Mouse (Mus musculus): ENCODE results near the gene Glg1. TPM values are rescaled to one million over a fixed set of nuclear protein-coding genes. Genes with fewer than 3 reads are reported as not detected.
"Not testable (repeated sequence)": the region's sequence is repeated elsewhere in the genome, so short reads cannot be mapped to it uniquely, and the experiment has no call there.

Glg1 gene
- polyA plus RNA-seq, 1 experiment from 2014 or later = 91.1 TPM

- H3K4me3 ChIP-seq (replicated peaks; ENCODE audit: low read depth, low read length) = no peak overlapping the region
- no peak for DNase-seq
- no peaks in the 10 kb centered on the region for H3K9me3 ChIP-seq (ENCODE audit: control insufficient read depth, low read length)
- H3K4me2 ChIP-seq (ENCODE audit: low read length) = 0 out of 2 replicates have a peak overlapping the region, but pooled peaks have one; percentile 4
- H3K36me3 ChIP-seq (ENCODE audit: control insufficient read depth, insufficient read depth, low read length) = peaks cover 33% of the 10 kb centered on the region
- no peaks in the 10 kb centered on the region for H3K27me3 ChIP-seq (ENCODE audit: control insufficient read depth, insufficient read depth, low read length)
- H3K9ac ChIP-seq (replicated peaks; ENCODE audit: low read length) = no peak overlapping the region
- no peak for ATAC-seq (ENCODE audit: low FRiP score, low TSS enrichment)
- H3K27ac ChIP-seq (replicated peaks; ENCODE audit: low read depth, low read length) = no peak overlapping the region
- H3K4me1 ChIP-seq (ENCODE audit: control insufficient read depth, insufficient read depth, low read length) = peaks cover 10% of the 10 kb centered on the region; the same call in 1 of the 2 replicates
- 89% methylated on average over 1 of the region's 1 CpGs for WGBS
Observed at GRCm38 (mm10) chr8:111298011-111298410, 39.0 kb upstream of the Glg1 start.

- Histone ChIP-seq H3K27ac (replicated peaks; ENCODE audit: low read depth, low read length) (no peak overlapping the region), H3K9me3 (ENCODE audit: control insufficient read depth, low read length) (no peaks in the 10 kb centered on the region), H3K4me1 (ENCODE audit: control insufficient read depth, insufficient read depth, low read length) (no peaks in the 10 kb centered on the region), H3K36me3 (ENCODE audit: control insufficient read depth, insufficient read depth, low read length) (peaks cover 80% of the 10 kb centered on the region), H3K4me2 (ENCODE audit: low read length) (no peak overlapping the region), H3K4me3 (replicated peaks; ENCODE audit: low read depth, low read length) (no peak overlapping the region), H3K9ac (replicated peaks; ENCODE audit: low read length) (no peak overlapping the region), H3K27me3 (ENCODE audit: control insufficient read depth, insufficient read depth, low read length) (no peaks in the 10 kb centered on the region)
- WGBS = 97% methylated on average over 7 of the region's 7 CpGs
- ATAC-seq (ENCODE audit: low FRiP score, low TSS enrichment) (no peak), DNase-seq (no peak)
Observed at GRCm38 (mm10) chr8:111291733-111292132, 32.7 kb upstream of the Glg1 start.

GRCm38 (mm10) chr8:111290586-111290985 lies 31.6 kb upstream of the Glg1 start:
- ATAC-seq (ENCODE audit: low FRiP score, low TSS enrichment) (no peak), DNase-seq (no peak)
- WGBS = 96% methylated on average over 7 of the region's 7 CpGs
- H3K9me3 ChIP-seq (ENCODE audit: control insufficient read depth, low read length) = no peaks in the 10 kb centered on the region
- H3K4me1 ChIP-seq (ENCODE audit: control insufficient read depth, insufficient read depth, low read length) = no peaks in the 10 kb centered on the region
- no peak overlapping the region for H3K9ac ChIP-seq (replicated peaks; ENCODE audit: low read length)
- H3K27me3 ChIP-seq (ENCODE audit: control insufficient read depth, insufficient read depth, low read length) = no peaks in the 10 kb centered on the region
- no peak overlapping the region for H3K27ac ChIP-seq (replicated peaks; ENCODE audit: low read depth, low read length)
- H3K36me3 ChIP-seq (ENCODE audit: control insufficient read depth, insufficient read depth, low read length) = peaks cover 83% of the 10 kb centered on the region
- H3K4me3 ChIP-seq (replicated peaks; ENCODE audit: low read depth, low read length) = no peak overlapping the region
- H3K4me2 ChIP-seq (ENCODE audit: low read length) = no peak overlapping the region

- Histone ChIP-seq H3K27me3 (ENCODE audit: control insufficient read depth, insufficient read depth, low read length) (no peaks in the 10 kb centered on the region), H3K27ac (replicated peaks; ENCODE audit: low read depth, low read length) (no peak overlapping the region), H3K9ac (replicated peaks; ENCODE audit: low read length) (no peak overlapping the region), H3K4me2 (ENCODE audit: low read length) (no peak overlapping the region), H3K4me1 (ENCODE audit: control insufficient read depth, insufficient read depth, low read length) (no peaks in the 10 kb centered on the region), H3K9me3 (ENCODE audit: control insufficient read depth, low read length) (no peaks in the 10 kb centered on the region), H3K4me3 (replicated peaks; ENCODE audit: low read depth, low read length) (no peak overlapping the region), H3K36me3 (ENCODE audit: control insufficient read depth, insufficient read depth, low read length) (peaks cover 81% of the 10 kb centered on the region)
- ATAC-seq (ENCODE audit: low FRiP score, low TSS enrichment) (no peak), DNase-seq (no peak)
- WGBS = 97% methylated on average over 4 of the region's 4 CpGs
Observed at GRCm38 (mm10) chr8:111285603-111286002, 26.6 kb upstream of the Glg1 start.

DNA sequence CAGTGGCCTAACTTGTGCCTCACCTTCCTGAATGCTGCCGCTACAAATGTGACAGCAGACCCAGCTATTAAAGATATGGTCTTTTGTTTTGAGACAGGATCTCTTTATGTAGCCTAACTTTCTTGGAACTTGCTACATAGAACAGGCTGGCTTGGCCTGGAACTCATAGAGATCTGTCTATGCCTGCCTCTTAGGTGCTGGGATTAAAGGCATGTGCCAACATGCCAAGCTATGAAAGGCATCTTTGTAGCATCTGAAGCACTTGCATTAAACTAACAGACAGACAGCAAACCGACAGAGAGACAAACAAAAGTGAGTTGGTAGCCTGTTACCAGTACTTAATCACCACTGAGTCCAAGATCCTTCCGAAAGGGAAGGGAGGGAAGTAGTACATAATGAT lies 23.1 kb upstream of the Glg1 start:
- Histone ChIP-seq H3K27ac (replicated peaks; ENCODE audit: low read depth, low read length) (no peak overlapping the region), H3K27me3 (ENCODE audit: control insufficient read depth, insufficient read depth, low read length) (no peaks in the 10 kb centered on the region), H3K4me1 (ENCODE audit: control insufficient read depth, insufficient read depth, low read length) (no peaks in the 10 kb centered on the region), H3K9me3 (ENCODE audit: control insufficient read depth, low read length) (no peaks in the 10 kb centered on the region), H3K9ac (replicated peaks; ENCODE audit: low read length) (no peak overlapping the region), H3K36me3 (ENCODE audit: control insufficient read depth, insufficient read depth, low read length) (peaks cover 84% of the 10 kb centered on the region), H3K4me3 (replicated peaks; ENCODE audit: low read depth, low read length) (no peak overlapping the region), H3K4me2 (ENCODE audit: low read length) (no peak overlapping the region)
- ATAC-seq (ENCODE audit: low FRiP score, low TSS enrichment) = no peak
- WGBS = 97% methylated on average over 3 of the region's 3 CpGs
- DNase-seq = no peak

- Histone ChIP-seq H3K9me3 (ENCODE audit: control insufficient read depth, low read length) (no peaks in the 10 kb centered on the region), H3K9ac (replicated peaks; ENCODE audit: low read length) (no peak overlapping the region), H3K27ac (replicated peaks; ENCODE audit: low read depth, low read length) (no peak overlapping the region), H3K27me3 (ENCODE audit: control insufficient read depth, insufficient read depth, low read length) (no peaks in the 10 kb centered on the region), H3K36me3 (ENCODE audit: control insufficient read depth, insufficient read depth, low read length) (peaks cover 10% of the 10 kb centered on the region), H3K4me3 (replicated peaks; ENCODE audit: low read depth, low read length) (no peak overlapping the region), H3K4me1 (ENCODE audit: control insufficient read depth, insufficient read depth, low read length) (no peaks in the 10 kb centered on the region), H3K4me2 (ENCODE audit: low read length) (no peak overlapping the region)
- DNase-seq (no peak), ATAC-seq (ENCODE audit: low FRiP score, low TSS enrichment) (no peak)
- 84% methylated on average over 2 of the region's 2 CpGs for WGBS
Observed at GRCm38 (mm10) chr8:111268277-111268676, 9.3 kb upstream of the Glg1 start.

DNA sequence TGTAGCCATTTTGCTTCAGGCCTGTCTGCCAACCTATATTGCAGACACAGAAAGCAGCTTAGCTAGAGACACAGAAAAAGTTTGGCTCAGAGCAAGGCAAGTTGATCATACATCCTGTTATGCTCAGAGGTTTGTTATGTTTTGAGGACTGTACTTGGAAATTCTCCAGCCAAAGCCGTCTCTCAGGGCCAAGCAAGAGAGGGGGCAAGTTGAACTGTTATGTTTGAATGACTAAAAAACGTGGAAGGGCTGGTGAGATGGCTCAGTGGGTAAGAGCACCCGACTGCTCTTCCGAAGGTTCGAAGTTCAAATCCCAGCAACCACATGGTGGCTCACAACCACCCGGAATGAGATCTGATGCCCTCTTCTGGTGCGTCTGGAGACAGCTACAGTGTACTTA lies 7.1 kb upstream of the Glg1 start:
- not testable (repeated sequence) for ATAC-seq (ENCODE audit: low FRiP score, low TSS enrichment); H3K36me3 ChIP-seq (ENCODE audit: control insufficient read depth, insufficient read depth, low read length); H3K4me3 ChIP-seq (replicated peaks; ENCODE audit: low read depth, low read length); DNase-seq; H3K9ac ChIP-seq (replicated peaks; ENCODE audit: low read length); H3K27me3 ChIP-seq (ENCODE audit: control insufficient read depth, insufficient read depth, low read length); H3K4me1 ChIP-seq (ENCODE audit: control insufficient read depth, insufficient read depth, low read length); H3K27ac ChIP-seq (replicated peaks; ENCODE audit: low read depth, low read length); H3K4me2 ChIP-seq (ENCODE audit: low read length); H3K9me3 ChIP-seq (ENCODE audit: control insufficient read depth, low read length)
- 80% methylated on average over 7 of the region's 7 CpGs for WGBS

DNA sequence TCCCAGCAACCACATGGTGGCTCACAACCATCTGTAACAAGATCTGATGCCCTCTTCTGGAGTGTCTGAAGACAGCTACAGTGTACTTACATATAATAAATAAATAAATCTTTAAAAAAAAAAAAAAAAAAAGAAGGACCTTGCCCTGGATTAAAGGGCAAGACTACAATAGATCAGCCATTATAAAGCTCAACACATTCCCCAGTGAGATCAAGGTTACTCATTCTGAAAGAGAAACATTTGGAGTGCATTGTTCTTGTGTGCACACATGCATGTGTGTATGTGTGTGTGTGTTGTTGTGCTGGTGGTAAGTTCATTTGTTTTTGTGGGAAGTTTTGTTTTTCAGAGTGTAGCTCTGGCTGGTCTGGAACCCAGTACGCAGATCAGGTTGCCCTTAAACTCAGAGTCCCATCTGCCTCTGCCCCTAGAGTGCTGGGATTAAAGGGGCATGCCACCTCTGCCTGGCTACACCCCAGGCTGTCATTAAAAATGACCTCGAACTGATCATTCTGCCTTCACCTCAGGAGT lies 5.7 kb upstream of the Glg1 start:
- Histone ChIP-seq H3K27me3 (ENCODE audit: control insufficient read depth, insufficient read depth, low read length) (no peaks in the 10 kb centered on the region), H3K36me3 (ENCODE audit: control insufficient read depth, insufficient read depth, low read length) (no peaks in the 10 kb centered on the region), H3K4me2 (ENCODE audit: low read length) (no peak overlapping the region), H3K9ac (replicated peaks; ENCODE audit: low read length) (no peak overlapping the region), H3K4me3 (replicated peaks; ENCODE audit: low read depth, low read length) (no peak overlapping the region), H3K9me3 (ENCODE audit: control insufficient read depth, low read length) (no peaks in the 10 kb centered on the region), H3K27ac (replicated peaks; ENCODE audit: low read depth, low read length) (no peak overlapping the region), H3K4me1 (ENCODE audit: control insufficient read depth, insufficient read depth, low read length) (no peaks in the 10 kb centered on the region)
- WGBS = 90% methylated on average over 2 of the region's 2 CpGs
- no peak for ATAC-seq (ENCODE audit: low FRiP score, low TSS enrichment)
- no peak for DNase-seq

- no peaks in the 10 kb centered on the region for H3K9me3 ChIP-seq (ENCODE audit: control insufficient read depth, low read length)
- no peaks in the 10 kb centered on the region for H3K27me3 ChIP-seq (ENCODE audit: control insufficient read depth, insufficient read depth, low read length)
- WGBS = 89% methylated on average over 4 of the region's 4 CpGs
- DNase-seq (no peak), ATAC-seq (ENCODE audit: low FRiP score, low TSS enrichment) (no peak)
- no peak overlapping the region for H3K4me3 ChIP-seq (replicated peaks; ENCODE audit: low read depth, low read length)
- peaks cover 8% of the 10 kb centered on the region for H3K4me1 ChIP-seq (ENCODE audit: control insufficient read depth, insufficient read depth, low read length)
- H3K36me3 ChIP-seq (ENCODE audit: control insufficient read depth, insufficient read depth, low read length) = no peaks in the 10 kb centered on the region
- H3K4me2 ChIP-seq (ENCODE audit: low read length) = no peak overlapping the region
- no peak overlapping the region for H3K9ac ChIP-seq (replicated peaks; ENCODE audit: low read length)
- H3K27ac ChIP-seq (replicated peaks; ENCODE audit: low read depth, low read length) = no peak overlapping the region
Observed at GRCm38 (mm10) chr8:111261981-111262381, 3.0 kb upstream of the Glg1 start.

Data from midbrain, embryonic 14.5 days (tissue).